Mouse (Mus musculus): ENCODE data around the gene Tpi1.
"Not testable (repeated sequence)": the region's sequence is repeated elsewhere in the genome, so short reads cannot be mapped to it uniquely, and the experiment has no call there.

The Tpi1 gene

DNA sequence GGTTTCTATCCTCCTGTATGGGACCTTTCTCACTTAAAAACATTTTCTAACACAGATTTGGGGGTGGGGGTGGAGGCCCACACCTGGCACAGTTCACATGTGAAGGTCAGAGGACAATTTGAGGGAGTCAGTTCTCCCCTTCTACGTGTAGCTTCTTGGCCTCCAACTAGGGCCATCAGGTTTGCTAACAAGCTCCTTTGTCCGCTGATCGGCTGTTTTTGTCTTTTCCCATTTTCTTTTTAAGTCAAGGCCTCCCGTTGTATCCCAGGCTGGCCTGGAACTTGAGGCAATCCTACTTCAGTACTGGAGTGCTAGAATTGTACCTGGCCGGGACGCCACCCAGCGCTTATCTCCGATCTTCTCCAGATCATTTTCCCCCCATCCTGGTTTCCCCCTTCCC, 17.6 kb upstream of the Tpi1 start:
- in situ Hi-C loops (cut with MboI, MseI): no loop called here

DNA sequence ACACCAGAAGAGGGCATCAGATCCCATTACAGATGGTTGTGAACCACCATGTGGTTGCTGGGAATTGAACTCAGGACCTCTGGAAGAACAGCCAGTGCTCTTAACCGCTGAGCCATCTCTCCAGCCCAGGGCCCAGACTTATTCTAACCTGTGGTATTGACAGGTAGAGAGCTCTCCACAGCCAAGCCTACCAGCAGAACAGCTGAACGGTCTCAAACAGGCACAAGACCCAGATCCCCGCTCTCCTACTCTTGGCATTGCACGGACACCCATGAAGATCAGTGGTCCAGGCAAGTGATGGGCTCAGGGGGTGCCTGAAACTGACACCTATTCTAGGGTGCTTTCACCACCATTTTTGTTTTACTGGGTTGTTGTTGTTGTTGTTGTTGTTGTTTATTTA, 17.1 kb upstream of the Tpi1 start:
- in situ Hi-C loops (cut with MboI, MseI): not testable (repeated sequence)

DNA sequence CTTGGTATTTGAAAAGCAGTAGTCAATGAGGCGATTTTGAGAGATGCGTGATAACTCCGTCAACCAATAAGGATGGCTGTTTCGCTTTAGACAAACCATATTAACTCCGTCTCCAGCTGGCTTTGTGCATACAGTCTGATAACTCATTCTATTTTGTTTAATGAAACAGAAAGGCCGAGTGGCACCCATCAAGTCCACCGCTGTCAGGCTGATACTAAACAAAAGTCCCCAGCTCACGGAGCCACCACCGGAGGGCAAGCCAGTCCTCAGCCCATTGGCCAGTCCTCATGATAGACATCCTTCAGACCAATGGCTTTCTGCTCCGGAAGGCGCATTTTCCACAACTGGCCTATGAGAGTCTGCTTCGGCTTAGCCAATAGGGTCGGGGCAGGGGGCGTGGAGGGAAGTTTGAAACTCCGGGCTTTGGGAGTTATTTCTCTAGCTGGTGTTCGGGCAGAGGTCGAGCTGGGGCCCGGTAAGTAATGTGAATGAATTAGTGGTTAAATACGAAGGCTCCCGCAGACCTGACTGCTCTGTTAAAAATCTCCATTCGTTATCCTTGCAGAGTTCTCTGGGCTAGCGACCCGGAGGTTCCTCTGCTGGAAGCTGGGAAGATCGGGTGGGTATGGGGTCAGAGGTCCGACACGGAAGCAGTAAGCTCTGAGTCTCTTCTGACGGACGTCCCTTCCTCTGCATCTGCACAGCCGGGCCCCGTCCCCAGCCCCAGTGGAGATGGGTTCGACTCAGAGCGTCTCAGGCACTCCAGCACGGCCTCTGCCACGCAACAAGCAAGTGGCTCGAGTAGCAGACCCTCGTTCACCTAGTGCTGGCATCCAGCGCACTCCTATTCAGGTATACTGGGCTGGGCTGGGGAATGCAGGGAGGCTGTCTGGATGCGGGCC, 16.0 kb upstream of the Tpi1 start:
- in situ Hi-C loops (cut with MboI, MseI): no loop called here

DNA sequence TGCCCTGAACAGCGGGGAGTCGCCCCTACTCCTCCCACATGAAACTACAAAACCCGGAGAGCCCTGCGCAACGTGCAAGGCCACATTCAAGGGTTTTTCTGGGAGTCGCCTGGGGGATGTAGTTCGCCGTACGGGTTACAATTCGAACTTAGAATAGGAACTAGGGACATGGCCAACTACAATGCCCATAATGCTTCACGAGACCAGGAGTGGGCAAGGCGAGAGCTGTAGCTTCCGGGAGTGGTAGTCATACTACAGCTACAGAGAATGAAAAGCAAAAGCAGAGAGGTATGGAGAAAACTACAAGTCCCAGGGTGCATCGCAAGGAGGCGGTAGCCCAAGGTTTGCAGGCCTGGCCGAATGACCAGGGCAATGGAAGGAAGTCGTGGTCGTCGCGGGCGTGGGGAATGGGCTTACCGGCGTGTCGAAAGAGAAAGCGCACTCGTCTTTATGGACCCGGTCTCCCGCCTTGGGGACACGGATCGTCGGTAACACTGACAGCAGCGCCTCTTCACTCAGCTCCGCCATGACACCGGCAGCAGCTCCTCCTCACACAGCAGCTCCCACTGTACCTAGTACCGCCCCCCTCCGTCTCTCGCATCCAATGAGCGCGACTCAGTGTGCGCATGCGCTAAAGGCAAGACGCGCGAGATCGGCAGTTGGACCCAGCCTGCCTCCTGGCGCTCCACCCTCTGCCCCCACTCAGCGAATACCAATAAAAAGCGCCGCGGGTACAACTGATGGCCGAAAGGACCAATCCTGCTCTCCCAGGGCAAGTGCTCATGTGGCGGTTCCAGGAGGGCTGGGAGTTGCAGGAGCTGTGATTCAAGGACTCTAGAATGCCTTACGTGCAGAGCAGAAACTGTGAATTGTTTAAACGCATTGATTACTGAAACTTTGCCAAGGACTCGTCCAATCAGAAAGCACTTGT, 15.0 kb upstream of the Tpi1 start, which contains the start of the genes Usp5 and Cdca3:
Usp5 (minus strand) TSS at position 617 of the 931 bp plus-strand sequence.
Cdca3 (plus strand) TSS at position 680 of the 931 bp plus-strand sequence.
- in situ Hi-C loops (cut with MboI, MseI): no loop called here

DNA sequence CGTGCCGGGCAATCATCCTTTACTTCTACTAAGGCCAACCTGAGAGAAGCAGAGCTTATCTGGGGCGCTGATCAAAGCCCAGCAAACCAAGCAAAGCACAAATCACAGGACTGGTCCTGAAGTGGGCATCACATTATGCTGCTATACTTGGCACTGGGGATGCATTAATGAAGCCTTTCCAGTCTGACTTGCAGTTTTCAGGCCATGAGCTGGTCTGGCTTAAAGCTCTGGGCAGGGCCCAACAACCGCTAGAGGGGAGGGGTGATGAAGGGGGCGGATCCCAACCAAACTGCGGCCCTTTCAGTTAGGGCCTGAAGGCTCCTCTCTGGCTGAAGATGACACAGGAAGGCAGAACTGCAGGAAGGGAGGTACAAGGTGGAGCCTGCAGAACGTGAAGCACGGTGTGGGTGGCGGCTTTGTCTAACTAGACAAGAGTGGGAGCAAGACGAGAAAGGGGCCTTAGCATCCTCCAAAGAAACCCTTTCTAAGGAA, 14.1 kb upstream of the Tpi1 start:
- in situ Hi-C loops (cut with MboI, MseI): no loop called here

DNA sequence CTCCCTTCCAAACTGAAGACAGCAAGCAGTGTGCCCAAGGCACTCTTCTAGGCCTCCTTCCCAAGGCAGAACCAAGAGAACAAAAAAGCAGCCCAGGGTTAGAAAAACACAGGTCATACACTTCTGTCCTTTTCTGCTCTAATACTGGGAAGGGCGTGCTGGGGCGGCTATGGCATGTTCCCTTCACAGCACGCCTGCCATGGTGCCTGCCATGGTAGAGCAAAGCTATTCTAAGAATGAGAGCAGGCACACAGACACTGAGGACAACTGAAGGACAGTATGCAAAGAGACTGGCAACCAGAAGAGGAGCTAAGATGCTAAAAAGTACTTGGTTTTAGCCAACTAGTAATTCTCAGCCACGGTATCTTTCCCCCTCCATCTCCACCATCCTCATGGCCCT, 8.0 kb upstream of the Tpi1 start:
- in situ Hi-C loops (cut with MboI, MseI): no loop called here

DNA sequence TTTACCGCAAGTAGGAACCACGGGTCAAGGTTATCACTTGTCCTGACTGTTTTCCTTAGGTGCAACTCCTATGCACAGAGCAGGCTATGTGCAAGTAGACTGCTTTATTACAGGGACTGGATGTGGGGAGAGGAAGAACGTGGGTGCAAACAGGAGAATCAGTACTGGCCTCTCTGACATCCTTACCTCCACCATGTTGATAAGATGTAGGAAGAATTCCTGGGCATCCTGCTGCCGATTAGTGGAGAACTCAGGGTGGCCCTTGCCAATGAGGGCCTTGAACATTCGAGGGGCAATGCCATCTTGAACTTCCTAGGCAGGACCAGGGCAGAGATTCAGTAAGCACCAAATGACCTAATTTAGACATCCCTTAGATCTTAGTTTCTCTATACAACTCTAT, 6.8 kb upstream of the Tpi1 start:
- in situ Hi-C loops (cut with MboI, MseI): no loop called here

DNA sequence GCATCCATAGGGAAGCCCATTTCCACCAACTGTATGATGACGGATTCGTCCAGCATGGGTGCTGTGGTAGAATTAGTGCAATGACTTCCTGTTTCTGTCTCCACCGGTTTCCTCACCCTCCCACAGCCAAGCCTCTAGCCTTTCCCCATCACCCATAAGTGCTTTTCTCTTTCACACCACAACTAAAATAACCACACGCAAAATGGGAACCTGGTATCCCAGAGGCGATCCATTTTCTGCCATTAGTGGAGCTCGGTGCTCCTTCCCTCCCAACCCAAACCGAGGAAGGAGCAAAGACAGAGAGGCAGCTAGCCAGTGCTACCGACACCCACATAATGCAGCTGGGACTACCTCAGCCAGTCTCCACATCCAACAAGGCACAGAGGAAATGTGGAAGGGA, 3.9 kb upstream of the Tpi1 start:
- in situ Hi-C loops (cut with MboI, MseI): no loop called here

DNA sequence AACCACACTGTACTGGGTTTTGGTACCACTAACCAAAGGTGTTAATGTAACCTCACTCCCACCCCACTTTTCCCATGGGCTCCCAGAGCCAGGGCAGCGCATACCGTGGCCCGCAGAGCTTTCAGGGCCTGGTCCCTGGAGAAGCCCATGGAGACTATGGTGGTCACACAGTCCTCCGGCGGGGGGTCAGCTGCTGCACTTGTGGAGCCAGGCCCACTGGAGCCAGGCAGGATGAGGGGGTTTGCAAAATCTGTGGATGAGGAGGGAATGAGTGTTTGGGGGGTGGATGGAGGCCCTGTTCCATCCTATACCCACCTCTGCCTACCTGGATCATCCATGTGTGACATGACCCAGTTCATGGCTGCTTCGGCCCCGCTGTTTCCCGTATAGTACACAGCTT, 3.5 kb upstream of the Tpi1 start:
- in situ Hi-C loops (cut with MboI, MseI): no loop called here

DNA sequence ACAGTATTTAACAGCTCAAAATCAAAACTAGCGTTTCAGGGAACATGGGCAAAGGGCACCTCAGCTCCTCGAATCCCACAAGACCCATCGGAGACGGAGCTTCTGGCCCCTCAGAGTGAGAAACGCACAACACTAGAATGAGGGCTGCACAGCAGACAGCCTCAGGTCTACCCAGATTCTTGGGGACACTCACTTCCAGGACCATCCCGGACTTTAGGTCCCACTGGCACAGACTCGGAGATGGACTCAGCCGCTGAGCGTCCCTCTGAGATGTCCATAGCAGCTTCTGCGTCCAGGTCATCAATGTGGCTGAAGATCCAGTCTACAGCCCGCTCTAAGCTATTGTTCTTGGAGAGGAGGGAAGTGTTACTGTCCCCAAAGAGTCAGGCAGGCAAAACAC, 3.0 kb upstream of the Tpi1 start:
- in situ Hi-C loops (cut with MboI, MseI): no loop called here

DNA sequence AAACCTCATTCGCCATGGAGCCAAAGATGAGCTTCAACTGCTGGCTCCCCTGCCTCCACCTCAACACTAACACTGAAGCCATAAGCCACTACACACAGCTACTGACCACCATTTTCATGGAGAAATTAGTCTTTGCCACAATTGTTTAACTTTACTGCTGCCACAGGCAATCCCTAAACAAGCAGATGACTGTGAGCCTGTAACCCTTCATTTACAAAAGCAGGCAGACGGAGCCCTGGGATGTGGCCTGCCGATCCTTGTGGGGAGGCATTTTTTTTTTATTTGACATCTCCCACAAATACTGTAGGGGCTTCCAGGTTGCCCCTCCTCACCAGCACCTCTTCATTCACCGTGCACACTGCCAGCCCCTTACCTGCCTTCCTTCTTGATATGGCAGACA, 2.5 kb upstream of the Tpi1 start:
- in situ Hi-C loops (cut with MboI, MseI): no loop called here

DNA sequence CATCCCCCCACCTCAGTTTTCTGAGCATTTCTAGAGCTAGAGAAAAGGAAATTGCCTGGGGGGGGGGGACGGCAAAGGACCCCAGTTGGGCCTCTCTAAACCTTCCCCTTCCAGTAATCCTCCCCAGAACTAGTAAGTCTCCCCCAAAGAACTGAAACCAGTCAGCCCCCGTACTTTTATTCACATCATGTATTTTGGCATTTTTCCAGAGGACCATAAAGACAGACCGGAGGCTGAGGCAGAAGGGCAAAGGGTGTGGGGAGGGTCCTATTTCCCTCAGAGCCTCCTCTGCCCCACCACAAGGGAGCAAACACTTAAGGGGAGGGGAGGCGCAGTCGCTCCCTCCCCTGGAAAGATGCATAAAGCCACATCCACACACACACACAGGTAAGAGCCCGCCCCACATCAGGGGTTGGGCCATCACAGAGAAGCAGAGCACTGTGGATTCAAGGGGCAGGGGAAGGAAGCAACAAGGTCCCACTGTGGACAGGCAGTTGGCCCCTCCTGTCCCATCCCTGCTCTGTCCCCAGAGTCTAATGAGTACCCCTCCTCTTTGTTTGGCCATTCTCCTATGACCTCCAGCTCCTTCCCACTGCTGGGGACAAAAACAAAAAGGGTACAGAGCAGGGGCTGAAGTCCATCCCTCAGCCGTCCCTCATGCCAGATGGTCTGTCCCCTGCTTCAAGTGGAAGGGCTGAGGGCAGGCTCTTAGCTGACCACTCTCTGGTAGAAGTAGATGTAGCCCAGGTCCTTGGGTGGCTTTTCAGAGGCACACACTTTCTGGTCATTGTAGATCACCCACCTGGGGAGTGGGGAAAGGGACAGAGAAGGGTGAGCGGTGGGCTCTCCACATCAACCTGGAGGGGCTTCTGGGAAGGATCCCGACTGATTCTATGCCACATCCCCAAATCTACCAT, 1.0 kb upstream of the Tpi1 start:
- in situ Hi-C loops (cut with MboI, MseI): no loop called here

DNA sequence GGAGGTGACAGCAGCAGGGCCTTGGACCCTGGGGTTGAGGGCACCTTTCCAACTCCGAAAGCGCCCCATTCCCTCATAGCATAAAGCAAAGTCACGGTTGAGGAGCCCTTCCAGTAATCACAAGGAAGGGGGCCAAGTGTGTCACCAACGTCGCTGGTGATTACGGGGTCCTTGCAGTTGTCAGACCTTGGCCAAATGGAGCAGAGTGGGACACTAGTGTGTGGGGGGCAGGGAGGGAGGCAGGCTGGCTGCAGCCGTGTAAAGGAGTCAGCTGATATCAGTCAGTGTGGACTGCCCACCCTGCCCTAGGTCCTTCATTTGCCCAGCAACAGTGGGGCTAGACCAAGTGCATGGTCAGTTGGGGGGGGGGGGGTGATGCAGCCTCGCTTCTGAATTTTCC, 352 bp upstream of the Tpi1 start:
- in situ Hi-C loops (cut with MboI, MseI): no loop called here

DNA sequence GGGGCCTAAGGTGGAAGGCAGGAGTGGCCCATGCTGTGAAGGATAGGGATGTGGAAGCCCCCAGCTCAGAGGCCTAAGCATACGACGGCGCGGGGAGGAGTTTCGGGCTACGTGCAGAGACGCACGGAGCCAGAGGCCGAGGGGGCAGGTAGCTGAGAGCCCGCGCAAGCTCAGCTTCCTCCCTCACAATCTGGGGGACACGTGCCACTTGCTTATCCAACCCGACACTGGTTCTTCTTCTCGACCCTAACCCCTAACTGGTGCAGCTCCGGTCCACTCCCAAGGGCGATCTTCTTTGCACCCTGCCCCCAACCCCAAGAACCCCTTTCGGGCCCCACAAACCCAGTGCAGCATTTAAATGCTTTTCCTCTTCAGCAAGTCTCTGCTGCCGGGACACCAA, 600 bp downstream of the Tpi1 start:
- in situ Hi-C loops (cut with MboI, MseI): no loop called here

DNA sequence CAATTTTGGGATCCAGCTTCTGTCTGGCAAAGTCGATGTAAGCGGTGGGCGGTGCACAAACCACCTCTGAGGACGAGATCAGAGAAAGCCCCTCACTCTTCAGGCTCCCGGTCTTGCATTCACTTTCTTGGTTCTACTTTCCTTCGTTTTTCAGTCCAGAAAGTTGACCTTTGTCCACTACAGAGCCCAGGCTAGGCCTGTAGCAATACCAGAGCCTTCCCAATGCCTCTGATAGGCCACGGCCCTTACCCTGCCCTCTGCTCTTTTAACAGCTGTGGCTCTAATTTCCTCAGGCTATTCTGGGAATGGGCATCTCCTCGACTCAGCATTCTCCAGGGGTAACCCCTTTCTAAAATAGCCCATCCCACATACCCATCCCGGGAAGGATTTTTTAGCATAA, 1.2 kb downstream of the Tpi1 start:
- in situ Hi-C loops (cut with MboI, MseI): no loop called here

DNA sequence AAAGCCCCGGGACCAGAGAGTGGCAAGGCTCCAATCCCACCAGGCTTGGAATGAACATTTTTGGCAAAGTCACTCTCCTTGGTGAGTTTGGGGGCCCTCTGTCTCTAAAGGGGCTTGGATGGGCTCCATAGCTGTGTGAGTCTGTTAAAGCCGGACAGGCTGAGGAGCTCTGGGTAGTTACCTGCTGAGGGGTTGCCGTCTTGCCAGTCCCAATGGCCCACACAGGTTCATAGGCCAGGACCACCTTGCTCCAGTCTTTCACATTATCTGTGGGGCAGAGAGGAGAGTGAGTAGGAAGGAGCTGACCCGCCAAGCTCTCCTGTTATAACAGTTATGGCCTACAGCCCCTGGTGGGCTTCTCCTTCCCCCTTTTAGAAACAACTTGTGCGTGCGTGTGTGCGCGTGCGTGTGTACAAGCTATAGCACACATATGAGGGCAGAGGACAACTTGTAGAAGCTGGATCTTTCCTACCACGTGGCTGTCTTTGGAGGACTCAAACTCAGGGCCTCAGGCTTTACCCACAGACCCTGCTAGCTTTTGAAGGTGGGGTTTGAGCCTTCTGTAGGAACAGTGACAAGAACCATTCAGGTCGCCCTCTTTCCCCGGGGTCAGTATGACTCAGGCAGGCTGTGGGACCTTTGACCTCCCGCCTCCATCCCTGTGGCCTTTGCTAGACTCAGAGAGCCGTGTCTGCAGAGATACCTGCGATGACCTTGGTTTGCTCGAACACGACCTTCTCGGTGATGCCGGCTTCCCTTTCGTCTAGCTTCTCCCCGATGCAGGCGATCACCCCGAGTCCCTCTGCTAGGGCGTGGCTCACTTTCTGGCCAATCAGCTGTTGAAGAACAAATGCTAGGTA, 2.2 kb downstream of the Tpi1 start:
- in situ Hi-C loops (cut with MboI, MseI): no loop called here

DNA sequence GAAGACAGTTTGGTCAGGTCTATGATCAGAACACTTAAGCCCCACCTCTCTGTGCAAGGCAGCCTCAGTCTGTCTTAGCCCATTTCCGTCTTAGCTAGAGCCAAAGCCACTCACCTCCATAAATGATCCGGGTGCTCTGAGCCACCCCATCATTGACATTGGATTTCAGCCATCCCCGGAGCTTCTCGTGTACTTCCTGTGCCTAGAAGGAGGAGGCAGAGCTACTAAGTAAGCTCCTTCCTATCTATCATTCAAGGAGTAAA, 2.8 kb downstream of the Tpi1 start:
- in situ Hi-C loops (cut with MboI, MseI): no loop called here

DNA sequence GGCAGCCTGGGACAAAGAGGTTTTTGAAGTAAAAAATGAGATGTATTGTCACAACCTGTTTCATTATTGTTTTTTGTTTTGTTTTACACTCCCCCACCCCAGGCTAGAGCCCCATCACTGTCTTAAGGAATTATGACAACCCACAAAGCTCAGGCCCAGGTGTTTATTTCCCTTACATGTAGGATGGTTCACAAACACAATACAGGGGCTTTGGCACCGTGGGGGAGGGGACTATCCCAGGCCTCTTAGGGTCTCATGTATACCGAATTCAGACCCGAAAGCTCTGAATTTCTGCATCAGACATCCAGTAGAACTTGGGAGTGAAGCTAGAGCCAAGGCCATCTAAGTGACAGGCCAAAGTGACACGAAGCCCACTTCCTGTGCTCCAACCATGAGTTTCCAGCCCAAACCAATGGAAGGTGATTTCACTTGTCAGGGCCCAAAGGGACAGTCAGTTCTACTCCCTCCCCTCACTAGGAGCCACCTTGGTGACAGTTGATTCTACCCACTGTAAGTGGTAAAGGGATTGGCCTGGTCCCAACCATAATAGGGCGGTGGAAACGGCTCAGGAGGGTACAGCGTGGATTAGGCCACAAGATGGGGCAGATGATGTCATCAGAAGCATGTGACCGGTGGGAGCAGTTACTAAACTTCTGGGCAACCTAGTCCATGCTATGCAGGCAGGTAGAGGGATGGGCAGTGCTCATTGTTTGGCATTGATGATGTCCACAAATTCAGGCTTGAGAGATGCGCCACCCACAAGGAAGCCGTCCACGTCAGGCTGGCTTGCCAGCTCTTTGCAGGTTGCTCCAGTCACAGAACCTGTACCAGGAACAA, 3.3 kb downstream of the Tpi1 start:
- in situ Hi-C loops (cut with MboI, MseI): not testable (repeated sequence)

DNA sequence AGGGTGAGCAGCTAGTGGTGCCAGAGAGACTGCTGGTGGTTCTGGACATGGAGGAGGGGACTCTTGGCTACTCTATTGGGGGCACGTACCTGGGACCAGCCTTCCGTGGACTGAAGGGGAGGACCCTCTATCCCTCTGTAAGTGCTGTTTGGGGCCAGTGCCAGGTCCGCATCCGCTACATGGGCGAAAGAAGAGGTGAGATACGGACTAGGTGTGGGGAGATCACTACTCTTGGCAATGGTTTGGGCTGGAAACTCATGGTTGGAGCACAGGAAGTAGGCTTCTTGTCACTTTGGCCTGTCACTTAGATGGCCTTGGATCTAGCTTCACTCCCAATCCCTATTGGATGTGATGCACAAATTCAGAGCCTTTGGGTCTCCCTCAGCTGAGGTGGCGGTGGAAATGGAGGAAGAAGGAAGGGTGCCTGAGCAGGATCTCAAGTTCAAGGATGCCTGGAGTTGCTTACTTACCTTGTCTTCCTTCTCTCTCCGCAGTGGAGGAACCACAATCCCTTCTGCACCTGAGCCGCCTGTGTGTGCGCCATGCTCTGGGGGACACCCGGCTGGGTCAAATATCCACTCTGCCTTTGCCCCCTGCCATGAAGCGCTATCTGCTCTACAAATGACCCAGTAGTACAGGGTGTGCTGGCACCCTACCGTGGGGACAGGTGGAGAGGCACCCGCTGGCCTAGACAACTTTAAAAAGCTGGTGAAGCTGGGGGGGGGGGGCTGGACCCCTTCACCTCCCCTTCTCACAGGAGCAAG, 4.1 kb downstream of the Tpi1 start:
- in situ Hi-C loops (cut with MboI, MseI): no loop called here
